Mouse (Mus musculus) heart, postnatal 0 days (tissue): ENCODE results near the gene Ankrd35. TPM values are rescaled to one million over a fixed set of nuclear protein-coding genes. Genes with fewer than 3 reads are reported as not detected.
"Not testable (repeated sequence)": the region's sequence is repeated elsewhere in the genome, so short reads cannot be mapped to it uniquely, and the experiment has no call there.

Source experiments
- ATAC-seq: fragments of 200-750 bp; cut with Nextera tagmentation; 2 replicates; pipeline ENCODE4 v1.8.0; 2017; ENCODE audit warnings: low read depth, moderate number of reproducible peaks, moderate library complexity; ENCODE audit not compliant: insufficient read depth
- DNase-seq: peaks from one replicate; pipeline ENCODE4 v3.0.0-alpha.2; 2016; ENCODE audit warnings: low spot score
- H3K27ac ChIP-seq: fragments of 300-500 bp; sonication (generic); 2 replicates; pipeline ENCODE4 v1.5.1; 2014; ENCODE audit warnings: low read depth, mild to moderate bottlenecking
- H3K27me3 ChIP-seq: fragments of 300-500 bp; sonication (generic); 2 replicates; pipeline ENCODE4 v1.6.1; 2014; ENCODE audit warnings: low read length, mixed read lengths; ENCODE audit not compliant: control insufficient read depth, insufficient read depth
- H3K36me3 ChIP-seq: fragments of 300-500 bp; sonication (generic); replicated peaks from 2 replicates; pipeline ENCODE4 v1.6.1; 2014; ENCODE audit warnings: low read length, mixed read lengths; ENCODE audit not compliant: control insufficient read depth, insufficient read depth
- H3K4me1 ChIP-seq: fragments of 300-500 bp; sonication (generic); 2 replicates; pipeline ENCODE4 v1.6.1; 2014; ENCODE audit warnings: antibody characterized with exemption; ENCODE audit not compliant: control insufficient read depth, insufficient read depth
- H3K4me2 ChIP-seq: fragments of 300-500 bp; sonication (generic); 2 replicates; pipeline ENCODE4 v1.6.1; 2014; ENCODE audit warnings: low read depth, mild to moderate bottlenecking, low read length, moderate library complexity
- H3K4me3 ChIP-seq: fragments of 300-500 bp; sonication (generic); 2 replicates; pipeline ENCODE4 v1.5.1; 2014; ENCODE audit warnings: low read depth, low read length
- H3K9ac ChIP-seq: fragments of 300-500 bp; sonication (generic); replicated peaks from 2 replicates; pipeline ENCODE4 v1.6.1; 2014; ENCODE audit warnings: low read depth, low read length, mixed read lengths
- H3K9me3 ChIP-seq: fragments of 300-500 bp; sonication (generic); replicated peaks from 2 replicates; pipeline ENCODE4 v1.6.1; 2016; ENCODE audit warnings: low read length; ENCODE audit not compliant: control insufficient read depth
- CTCF ChIP-seq: IDR thresholded peaks from 2 replicates; pipeline ENCODE4 v1.5.1; 2016; ENCODE audit warnings: antibody characterized with exemption, control low read depth, low read depth
- EP300 ChIP-seq: IDR thresholded peaks from 2 replicates; pipeline ENCODE4 v1.6.1; 2016; ENCODE audit warnings: antibody characterized with exemption, low read depth
- WGBS: fragments of 180-500 bp; shearing (Covaris S2); extraction: QIAGEN DNeasy Blood & Tissue Kit; methylation state at CpG from one replicate; pipeline ENCODE4 v1.1.7; 2014; 5-methylcytosine and 5-hydroxymethylcytosine counted together
- polyA plus RNA-seq: library from polyadenylated mRNA; unstranded; fragments of >200 nt; fragmentation: Nextera tagmentation; extraction: Ambion mirVana; gene quantifications from 2 replicates; pipeline ENCODE4 v1.2.1, GENCODE M21; 2015
- total RNA-seq: library from RNA; depleted of rRNA; stranded (reverse); fragments of >200 nt; gene quantifications from 2 replicates; pipeline ENCODE4 v1.2.3, GENCODE M21; 2014; ENCODE audit warnings: low replicate concordance

Ankrd35 gene
- total and polyA plus RNA-seq, 2 experiments from 2014 or later, result 0.31 to 0.88 TPM

- H3K36me3 ChIP-seq, result peaks cover 17% of the 10 kb centered on the region
- H3K27ac ChIP-seq, result no peak overlapping the region
- no peak overlapping the region for H3K4me3 ChIP-seq
- no peaks in the 10 kb centered on the region for H3K27me3 ChIP-seq
- no peak for ATAC-seq
- H3K9me3 ChIP-seq, result no peaks in the 10 kb centered on the region
- no peak for DNase-seq
- H3K9ac ChIP-seq, result no peak overlapping the region
- H3K4me2 ChIP-seq, result no peak overlapping the region
- no peaks in the 10 kb centered on the region for H3K4me1 ChIP-seq
- WGBS, result 83% methylated on average over 3 of the region's 3 CpGs
- TF ChIP-seq CTCF (no peak), EP300 (no peak)
Observed at GRCm38 (mm10) chr3:96647365-96647764, 22.6 kb upstream of the Ankrd35 start.

GRCm38 (mm10) chr3:96660901-96661300 lies 9.0 kb upstream of the Ankrd35 start:
- WGBS, result 68% methylated on average over 2 of the region's 2 CpGs
- no peak for TF ChIP-seq CTCF
- TF ChIP-seq EP300, result no peak
- Histone ChIP-seq H3K9me3 (no peaks in the 10 kb centered on the region), H3K4me1 (no peaks in the 10 kb centered on the region), H3K4me3 (no peak overlapping the region), H3K27me3 (no peaks in the 10 kb centered on the region), H3K27ac (no peak overlapping the region), H3K4me2 (no peak overlapping the region), H3K9ac (no peak overlapping the region), H3K36me3 (no peaks in the 10 kb centered on the region)
- DNase-seq (no peak), ATAC-seq (no peak)

GRCm38 (mm10) chr3:96662731-96663316 lies 7.1 kb upstream of the Ankrd35 start:
- no peak for DNase-seq
- no peak overlapping the region for H3K27ac ChIP-seq
- no peaks in the 10 kb centered on the region for H3K4me1 ChIP-seq
- H3K9ac ChIP-seq, result no peak overlapping the region
- H3K4me3 ChIP-seq, result no peak overlapping the region
- no peak for TF ChIP-seq EP300
- 50% methylated on average over 8 of the region's 8 CpGs for WGBS
- H3K9me3 ChIP-seq, result no peaks in the 10 kb centered on the region
- no peak for ATAC-seq
- H3K4me2 ChIP-seq, result no peak overlapping the region
- H3K27me3 ChIP-seq, result no peaks in the 10 kb centered on the region
- no peaks in the 10 kb centered on the region for H3K36me3 ChIP-seq

GRCm38 (mm10) chr3:96663432-96664239 lies 6.3 kb upstream of the Ankrd35 start:
- DNase-seq, result peak; percentile 81

GRCm38 (mm10) chr3:96665732-96666363 lies 4.1 kb upstream of the Ankrd35 start:
- H3K27me3 ChIP-seq, ATAC-seq: not testable (repeated sequence)
- WGBS, result 81% methylated on average over 7 of the region's 7 CpGs

More at GRCm38 (mm10) chr3:96663432-96664239, 6.3 kb upstream of the Ankrd35 start:
- TF ChIP-seq CTCF (peak; percentile 73), EP300 (no peak)
- Histone ChIP-seq H3K9ac (no peak overlapping the region), H3K9me3 (no peaks in the 10 kb centered on the region), H3K36me3 (no peaks in the 10 kb centered on the region), H3K27ac (no peak overlapping the region), H3K4me1 (no peaks in the 10 kb centered on the region), H3K4me2 (peak overlapping the region; percentile 52), H3K4me3 (peak overlapping the region; percentile 18; the same call in 1 of the 2 replicates), H3K27me3 (no peaks in the 10 kb centered on the region)
- WGBS, result 4% methylated on average over 18 of the region's 18 CpGs
- ATAC-seq, result peak; percentile 75

More at GRCm38 (mm10) chr3:96665732-96666363, 4.1 kb upstream of the Ankrd35 start:
- H3K4me3 ChIP-seq, H3K4me1 ChIP-seq, H3K4me2 ChIP-seq, H3K9ac ChIP-seq, H3K9me3 ChIP-seq, H3K36me3 ChIP-seq, DNase-seq, H3K27ac ChIP-seq: not testable (repeated sequence)
